Mouse (Mus musculus) olfactory bulb, adult 2 months (tissue): ENCODE data around the gene Gm45618.
"Not testable (repeated sequence)": the region's sequence is repeated elsewhere in the genome, so short reads cannot be mapped to it uniquely, and the experiment has no call there.

Experiments
- CTCF ChIP-seq: fragments of 200-500 bp; IDR thresholded peaks from 2 replicates; pipeline ENCODE4 v1.5.1; 2012; ENCODE audit warnings: low read depth, mild to moderate bottlenecking, low read length, moderate library complexity; ENCODE audit not compliant: insufficient read depth
- POLR2A ChIP-seq: fragments of 200-500 bp; IDR thresholded peaks from 2 replicates; pipeline ENCODE4 v1.6.1; 2012; ENCODE audit warnings: mild to moderate bottlenecking, low read depth, low read length, moderate library complexity; ENCODE audit not compliant: insufficient read depth

GRCm38 (mm10) chr7:142143506-142144010 lies 23.0 kb upstream of the Gm45618 start:
- not testable (repeated sequence) for TF ChIP-seq POLR2A, CTCF
